Mouse (Mus musculus): ENCODE results near the gene Elovl6. TPM values are rescaled to one million over a fixed set of nuclear protein-coding genes. Genes with fewer than 3 reads are reported as not detected.

Gene Elovl6
- total RNA-seq, 1 experiment = 118 TPM

DNA sequence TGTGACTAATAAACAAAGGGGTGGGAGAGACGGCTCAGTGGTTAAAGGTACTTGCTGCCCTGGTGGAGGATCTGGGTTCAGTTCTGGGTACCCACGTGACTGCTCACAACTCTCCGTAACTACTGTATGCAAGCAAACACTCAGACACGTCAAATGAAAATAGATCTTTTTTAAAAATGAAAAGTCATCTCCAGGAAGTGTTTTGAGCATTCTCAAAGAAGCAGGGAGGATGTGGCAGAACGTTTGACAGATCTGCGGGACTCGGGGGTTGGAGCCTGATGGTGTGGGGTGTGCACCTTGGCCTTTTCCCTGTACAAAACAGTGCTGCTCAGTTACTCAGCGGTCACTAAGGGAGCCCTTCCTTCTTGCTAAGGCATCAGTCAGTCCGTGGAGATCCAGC lies 70.1 kb downstream of the Elovl6 start:
- H3K4me1 ChIP-seq (ENCODE audit: control insufficient read depth in 2 of 2, insufficient read depth in 2 of 2, low read length in 2 of 2, poor library complexity in 1 of 2) = peaks cover 0 to 7% of the 10 kb centered on the region in 2 experiments; a peak in 1 of 4 replicates
- no peak for DNase-seq (ENCODE audit: low read depth, low spot score)
- H3K27ac ChIP-seq (ENCODE audit: insufficient read depth, low read depth, low read length, poor library complexity, severe bottlenecking) = no peak overlapping the region
- in situ Hi-C loops (cut with MboI; ENCODE audit: low sequenced_read_pairs in 2 of 2, unreplicated experiment in 2 of 2) = no loop called here
- H3K36me3 ChIP-seq (ENCODE audit: control insufficient read depth, insufficient read depth, low read length, poor library complexity, severe bottlenecking) = peaks cover 27% of the 10 kb centered on the region
- no peak overlapping the region for H3K4me3 ChIP-seq (ENCODE audit: insufficient read depth in 1 of 2, low read depth in 1 of 2, low read length in 2 of 2, poor library complexity in 1 of 2, severe bottlenecking in 1 of 2)
- H3K9ac ChIP-seq (ENCODE audit: insufficient read depth, low read depth, low read length, poor library complexity, severe bottlenecking) = no peak overlapping the region
- H3K9me3 ChIP-seq (ENCODE audit: control insufficient read depth, insufficient read depth, low read depth, low read length) = no peaks in the 10 kb centered on the region
- TF ChIP-seq MAFK (IDR thresholded peaks at IDR 0.05; ENCODE audit: insufficient read depth, low read depth, low read length) (no peak), ZNF384 (IDR thresholded peaks at IDR 0.05; ENCODE audit: low read depth, low read length) (no peak), ZC3H11A (IDR thresholded peaks at IDR 0.05; ENCODE audit: borderline replicate concordance, low read depth, low read length) (no peak), HCFC1 (IDR thresholded peaks at IDR 0.05; ENCODE audit: borderline replicate concordance, insufficient read depth, low read length) (no peak), CHD2 (IDR thresholded peaks at IDR 0.05; ENCODE audit: low read depth, low read length) (no peak)

- in situ Hi-C loops (cut with MboI; ENCODE audit: low sequenced_read_pairs in 2 of 2, unreplicated experiment in 2 of 2) = no loop called here
- no peak overlapping the region for H3K9ac ChIP-seq (ENCODE audit: insufficient read depth, low read depth, low read length, poor library complexity, severe bottlenecking)
- no peak overlapping the region for H3K27ac ChIP-seq (ENCODE audit: insufficient read depth, low read depth, low read length, poor library complexity, severe bottlenecking)
- TF ChIP-seq CHD2 (IDR thresholded peaks at IDR 0.05; ENCODE audit: low read depth, low read length) (no peak), MAFK (IDR thresholded peaks at IDR 0.05; ENCODE audit: insufficient read depth, low read depth, low read length) (no peak), ZNF384 (IDR thresholded peaks at IDR 0.05; ENCODE audit: low read depth, low read length) (no peak), HCFC1 (IDR thresholded peaks at IDR 0.05; ENCODE audit: borderline replicate concordance, insufficient read depth, low read length) (no peak), ZC3H11A (IDR thresholded peaks at IDR 0.05; ENCODE audit: borderline replicate concordance, low read depth, low read length) (no peak)
- H3K4me1 ChIP-seq (ENCODE audit: control insufficient read depth in 2 of 2, insufficient read depth in 2 of 2, low read length in 2 of 2, poor library complexity in 1 of 2) = no peaks in the 10 kb centered on the region
- DNase-seq (ENCODE audit: low read depth, low spot score) = no peak
- no peak overlapping the region for H3K4me3 ChIP-seq (ENCODE audit: insufficient read depth in 1 of 2, low read depth in 1 of 2, low read length in 2 of 2, poor library complexity in 1 of 2, severe bottlenecking in 1 of 2)
- no peaks in the 10 kb centered on the region for H3K9me3 ChIP-seq (ENCODE audit: control insufficient read depth, insufficient read depth, low read depth, low read length)
- H3K36me3 ChIP-seq (ENCODE audit: control insufficient read depth, insufficient read depth, low read length, poor library complexity, severe bottlenecking) = peaks cover 33% of the 10 kb centered on the region
Observed at GRCm38 (mm10) chr3:129605487-129605886, 73.3 kb downstream of the Elovl6 start.

DNA sequence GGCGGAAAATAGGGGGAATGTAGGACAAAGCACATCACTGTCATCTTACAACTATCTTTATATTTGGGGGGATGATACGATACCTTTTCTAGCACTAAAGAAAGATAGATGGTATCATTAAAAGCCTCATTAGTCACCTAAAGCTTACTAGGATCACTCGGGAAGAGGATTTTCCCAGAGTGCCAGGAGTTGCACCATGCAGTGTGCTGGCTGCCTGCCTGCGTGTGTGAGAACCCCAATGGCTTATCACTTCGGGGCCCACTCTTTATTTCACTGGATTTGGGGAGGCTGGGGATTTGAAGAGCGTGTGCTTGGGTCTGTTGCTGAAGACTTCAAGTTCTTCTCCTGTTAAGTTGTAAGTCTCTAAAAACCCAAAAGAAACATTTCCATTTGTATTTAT lies 73.8 kb downstream of the Elovl6 start:
- Histone ChIP-seq H3K27ac (ENCODE audit: insufficient read depth, low read depth, low read length, poor library complexity, severe bottlenecking) (no peak overlapping the region), H3K4me1 (ENCODE audit: control insufficient read depth in 2 of 2, insufficient read depth in 2 of 2, low read length in 2 of 2, poor library complexity in 1 of 2) (no peaks in the 10 kb centered on the region), H3K9me3 (ENCODE audit: control insufficient read depth, insufficient read depth, low read depth, low read length) (no peaks in the 10 kb centered on the region), H3K4me3 (ENCODE audit: insufficient read depth in 1 of 2, low read depth in 1 of 2, low read length in 2 of 2, poor library complexity in 1 of 2, severe bottlenecking in 1 of 2) (no peak overlapping the region), H3K9ac (ENCODE audit: insufficient read depth, low read depth, low read length, poor library complexity, severe bottlenecking) (no peak overlapping the region), H3K36me3 (ENCODE audit: control insufficient read depth, insufficient read depth, low read length, poor library complexity, severe bottlenecking) (peaks cover 35% of the 10 kb centered on the region)
- TF ChIP-seq HCFC1 (IDR thresholded peaks at IDR 0.05; ENCODE audit: borderline replicate concordance, insufficient read depth, low read length) = no peak
- TF ChIP-seq ZNF384 (IDR thresholded peaks at IDR 0.05; ENCODE audit: low read depth, low read length) = no peak
- TF ChIP-seq MAFK (IDR thresholded peaks at IDR 0.05; ENCODE audit: insufficient read depth, low read depth, low read length) = no peak
- no peak for TF ChIP-seq ZC3H11A (IDR thresholded peaks at IDR 0.05; ENCODE audit: borderline replicate concordance, low read depth, low read length)
- TF ChIP-seq CHD2 (IDR thresholded peaks at IDR 0.05; ENCODE audit: low read depth, low read length) = no peak
- in situ Hi-C loops (cut with MboI; ENCODE audit: low sequenced_read_pairs in 2 of 2, unreplicated experiment in 2 of 2) = no loop called here
- DNase-seq (ENCODE audit: low read depth, low spot score) = no peak

- Histone ChIP-seq H3K4me1 (ENCODE audit: control insufficient read depth in 2 of 2, insufficient read depth in 2 of 2, low read length in 2 of 2, poor library complexity in 1 of 2) (peaks cover 0 to 6% of the 10 kb centered on the region in 2 experiments; a peak in 1 of 4 replicates), H3K36me3 (ENCODE audit: control insufficient read depth, insufficient read depth, low read length, poor library complexity, severe bottlenecking) (peaks cover 40% of the 10 kb centered on the region), H3K9ac (ENCODE audit: insufficient read depth, low read depth, low read length, poor library complexity, severe bottlenecking) (no peak overlapping the region), H3K27ac (ENCODE audit: insufficient read depth, low read depth, low read length, poor library complexity, severe bottlenecking) (no peak overlapping the region), H3K9me3 (ENCODE audit: control insufficient read depth, insufficient read depth, low read depth, low read length) (no peaks in the 10 kb centered on the region), H3K4me3 (ENCODE audit: insufficient read depth in 1 of 2, low read depth in 1 of 2, low read length in 2 of 2, poor library complexity in 1 of 2, severe bottlenecking in 1 of 2) (no peak overlapping the region)
- DNase-seq (ENCODE audit: low read depth, low spot score) = no peak
- no peak for TF ChIP-seq ZNF384 (IDR thresholded peaks at IDR 0.05; ENCODE audit: low read depth, low read length)
- no peak for TF ChIP-seq MAFK (IDR thresholded peaks at IDR 0.05; ENCODE audit: insufficient read depth, low read depth, low read length)
- no peak for TF ChIP-seq HCFC1 (IDR thresholded peaks at IDR 0.05; ENCODE audit: borderline replicate concordance, insufficient read depth, low read length)
- TF ChIP-seq CHD2 (IDR thresholded peaks at IDR 0.05; ENCODE audit: low read depth, low read length) = no peak
- TF ChIP-seq ZC3H11A (IDR thresholded peaks at IDR 0.05; ENCODE audit: borderline replicate concordance, low read depth, low read length) = no peak
- in situ Hi-C loops (cut with MboI; ENCODE audit: low sequenced_read_pairs in 2 of 2, unreplicated experiment in 2 of 2) = no loop called here
Observed at GRCm38 (mm10) chr3:129611626-129612025, 79.5 kb downstream of the Elovl6 start.
